Mouse (Mus musculus): Measurements from ENCODE around the gene A630023A22Rik.

The A630023A22Rik gene

GRCm38 (mm10) chr14:34102601-34103000, at the start of gene A630023A22Rik:
Gene A630023A22Rik, minus strand, starts transcription at chr14:34102754.
- in situ Hi-C loops (cut with MboI; ENCODE audit: unreplicated experiment in 2 of 2) = loop anchor here in 1 of 2 experiments (5.0 kb wide), 1 partner anchor 295 kb away; no protein-coding TSS in a partner anchor

- in situ Hi-C loops (cut with MboI; ENCODE audit: unreplicated experiment in 2 of 2) = no loop called here
These were observed 49.8 kb upstream of the A630023A22Rik start, which contains the start of gene Npy4r for GRCm38 (mm10) chr14:34152342-34152741. Gene Npy4r, minus strand, starts transcription at chr14:34152489.

GRCm38 (mm10) chr14:34142915-34143314, 40.4 kb upstream of the A630023A22Rik start:
- in situ Hi-C loops (cut with MboI; ENCODE audit: unreplicated experiment in 2 of 2) = no loop called here

DNA sequence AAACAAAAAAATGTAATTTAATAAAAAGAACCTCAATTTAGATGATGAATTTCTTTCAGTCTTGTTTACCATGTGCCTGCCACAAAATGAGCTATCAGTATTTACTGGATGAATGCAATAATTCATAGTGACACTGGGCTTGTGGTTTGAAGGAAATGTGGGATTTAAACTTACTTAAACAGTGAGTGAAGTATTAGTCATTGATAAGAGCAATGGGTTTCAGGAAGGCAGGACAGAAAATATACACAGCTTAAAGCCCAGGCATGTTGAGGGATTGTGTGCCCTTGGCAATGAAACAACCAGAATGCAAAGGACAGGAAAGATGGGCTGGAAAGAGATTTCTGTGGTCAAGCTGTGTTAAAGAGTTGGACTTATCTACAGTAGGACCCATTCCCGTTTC, 39.8 kb upstream of the A630023A22Rik start:
- in situ Hi-C loops (cut with MboI; ENCODE audit: unreplicated experiment in 2 of 2) = no loop called here

DNA sequence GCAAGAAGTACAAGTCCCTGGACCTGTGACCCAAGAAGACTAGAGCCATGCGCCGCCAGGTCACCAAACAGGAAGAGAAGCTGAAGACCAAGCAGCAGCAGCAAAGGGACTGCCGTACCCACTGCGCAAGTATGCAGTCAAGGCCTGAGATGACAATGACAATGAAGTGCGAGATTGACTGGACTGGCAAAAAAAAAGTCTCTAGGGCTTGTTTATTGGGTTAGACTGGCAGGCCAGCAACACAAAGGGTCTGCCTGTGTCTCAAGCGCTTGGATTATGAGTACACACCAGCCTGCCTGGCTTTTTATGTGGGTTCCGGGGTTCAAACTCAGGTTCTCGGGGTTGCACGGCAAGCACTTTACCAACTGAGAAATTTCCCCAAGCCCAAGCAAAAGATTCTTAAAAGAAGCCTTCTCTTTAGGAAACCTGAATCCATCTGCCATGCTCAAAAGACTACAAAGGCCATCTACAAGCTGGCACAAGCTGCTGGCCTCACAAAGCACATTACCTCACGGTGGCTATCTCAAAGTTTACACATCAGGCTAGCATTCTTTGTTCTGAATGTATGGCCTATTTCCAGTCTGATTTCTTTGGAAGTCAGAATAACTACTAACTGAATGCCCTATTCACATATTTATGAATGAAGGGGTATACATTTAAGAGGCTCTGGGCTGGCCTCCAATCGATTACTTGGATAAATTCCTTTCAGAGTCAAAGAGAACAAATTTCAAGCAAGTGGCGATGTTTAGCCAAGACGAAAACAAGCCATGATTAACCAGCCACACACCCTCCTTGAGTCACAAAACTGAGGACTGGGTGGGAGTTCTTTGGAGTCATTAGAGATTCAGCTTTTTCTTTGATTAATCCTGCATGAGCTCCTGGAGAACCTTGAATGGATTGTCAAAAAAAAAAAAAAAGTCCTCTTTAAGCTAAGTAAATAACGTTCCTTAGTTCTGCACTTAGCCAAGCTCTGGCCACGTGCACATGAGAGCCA, 37.4 kb upstream of the A630023A22Rik start:
- in situ Hi-C loops (cut with MboI; ENCODE audit: unreplicated experiment in 2 of 2) = no loop called here

GRCm38 (mm10) chr14:34135391-34135790, 32.8 kb upstream of the A630023A22Rik start:
- in situ Hi-C loops (cut with MboI; ENCODE audit: unreplicated experiment in 2 of 2) = no loop called here

DNA sequence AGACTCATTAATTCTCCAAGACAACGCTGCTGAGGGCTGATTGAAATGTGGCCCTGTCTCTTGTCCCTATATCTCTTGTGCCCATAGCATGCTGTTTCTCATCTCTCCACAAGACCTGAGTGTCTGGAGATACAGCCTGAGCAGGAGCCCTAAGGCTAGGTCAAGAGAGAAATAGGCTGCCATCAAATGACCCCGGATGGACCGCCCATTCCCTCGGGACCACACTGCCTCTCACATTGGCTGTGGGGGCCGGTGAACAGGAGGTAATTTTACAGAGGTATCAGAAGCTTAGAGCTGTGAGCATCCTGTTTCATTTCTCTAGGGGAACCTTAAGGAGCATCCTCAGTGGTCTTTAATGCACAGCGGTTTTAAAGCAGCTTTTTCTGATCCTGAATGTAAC, 28.7 kb upstream of the A630023A22Rik start:
- in situ Hi-C loops (cut with MboI; ENCODE audit: unreplicated experiment in 2 of 2) = no loop called here

DNA sequence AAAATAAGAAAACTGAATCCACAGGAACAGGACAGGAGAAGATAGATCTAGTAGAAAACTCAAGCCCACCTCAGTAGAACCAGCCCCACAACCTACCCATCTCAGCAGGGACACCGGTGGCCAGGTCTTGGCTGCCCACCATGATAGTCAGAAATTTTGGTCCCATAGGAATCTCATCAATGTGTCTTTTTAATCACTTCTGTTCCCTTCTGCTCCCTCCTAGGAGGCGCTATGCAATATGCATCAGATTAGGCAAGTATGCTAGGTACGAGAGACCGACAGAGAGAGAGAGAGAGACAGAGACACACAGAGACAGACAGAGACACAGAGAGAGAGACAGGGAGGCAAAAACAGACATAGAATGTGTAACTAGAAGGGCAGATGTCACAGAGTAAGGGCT, 19.1 kb upstream of the A630023A22Rik start:
- in situ Hi-C loops (cut with MboI; ENCODE audit: unreplicated experiment in 2 of 2) = no loop called here

GRCm38 (mm10) chr14:34120923-34121351, 18.4 kb upstream of the A630023A22Rik start:
- in situ Hi-C loops (cut with MboI; ENCODE audit: unreplicated experiment in 2 of 2) = no loop called here

GRCm38 (mm10) chr14:34120016-34120910, 17.7 kb upstream of the A630023A22Rik start:
- in situ Hi-C loops (cut with MboI; ENCODE audit: unreplicated experiment in 2 of 2) = no loop called here

GRCm38 (mm10) chr14:34119046-34119723, 16.6 kb upstream of the A630023A22Rik start:
- in situ Hi-C loops (cut with MboI; ENCODE audit: unreplicated experiment in 2 of 2) = no loop called here

- in situ Hi-C loops (cut with MboI; ENCODE audit: unreplicated experiment in 2 of 2) = no loop called here
These were observed 11.8 kb upstream of the A630023A22Rik start for GRCm38 (mm10) chr14:34114311-34114710.

- in situ Hi-C loops (cut with MboI; ENCODE audit: unreplicated experiment in 2 of 2) = loop anchor here in 1 of 2 experiments (5.0 kb wide), 1 partner anchor 295 kb away; no protein-coding TSS in a partner anchor
These were observed 5.0 kb upstream of the A630023A22Rik start for GRCm38 (mm10) chr14:34107594-34107993.

DNA sequence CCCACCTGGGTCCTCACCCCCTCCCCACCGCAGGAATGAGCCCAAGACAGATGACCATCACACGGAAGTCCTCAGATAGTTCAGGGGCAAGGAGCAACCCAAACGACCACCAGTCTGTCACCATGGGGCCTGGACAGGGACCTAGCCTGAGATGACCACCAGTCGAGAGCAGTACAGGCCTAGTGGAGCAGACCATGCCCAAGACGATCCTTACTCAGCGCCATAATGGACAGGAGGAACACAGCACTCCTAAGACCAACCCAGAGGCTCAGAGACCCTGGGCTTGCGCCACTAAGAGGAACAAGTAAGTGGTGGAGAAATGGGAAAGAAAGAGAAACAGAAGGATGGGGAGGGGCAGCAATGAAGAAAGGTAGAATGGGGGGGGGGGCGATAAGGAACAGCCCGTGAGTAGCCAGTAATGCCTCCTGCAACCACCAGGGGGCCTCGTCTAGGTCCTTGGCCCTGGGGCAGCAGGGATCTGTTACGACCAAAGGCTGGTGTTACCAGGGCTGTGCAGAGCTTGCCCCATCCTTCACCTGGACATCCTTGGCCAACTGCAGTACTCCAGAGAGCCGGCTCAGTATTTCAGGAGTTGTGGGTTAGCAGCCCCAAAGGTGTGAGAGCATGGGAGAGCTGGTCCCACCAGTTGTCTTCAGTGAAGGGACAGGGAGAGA, 4.0 kb upstream of the A630023A22Rik start:
- in situ Hi-C loops (cut with MboI; ENCODE audit: unreplicated experiment in 2 of 2) = loop anchor here in 1 of 2 experiments (5.0 kb wide), 1 partner anchor 296 kb away; no protein-coding TSS in a partner anchor

- in situ Hi-C loops (cut with MboI; ENCODE audit: unreplicated experiment in 2 of 2) = loop anchor here (5.0 kb wide), 2 partner anchors 292 to 297 kb away; no protein-coding TSS in a partner anchor
These were observed 2.3 kb upstream of the A630023A22Rik start for GRCm38 (mm10) chr14:34104892-34105291.

GRCm38 (mm10) chr14:34103855-34104254, 1.3 kb upstream of the A630023A22Rik start:
- in situ Hi-C loops (cut with MboI; ENCODE audit: unreplicated experiment in 2 of 2) = loop anchor here in 1 of 2 experiments (5.0 kb wide), 1 partner anchor 293 kb away; no protein-coding TSS in a partner anchor

- in situ Hi-C loops (cut with MboI; ENCODE audit: unreplicated experiment in 2 of 2) = no loop called here
These were observed 6.4 kb downstream of the A630023A22Rik start for GRCm38 (mm10) chr14:34096161-34096560.

DNA sequence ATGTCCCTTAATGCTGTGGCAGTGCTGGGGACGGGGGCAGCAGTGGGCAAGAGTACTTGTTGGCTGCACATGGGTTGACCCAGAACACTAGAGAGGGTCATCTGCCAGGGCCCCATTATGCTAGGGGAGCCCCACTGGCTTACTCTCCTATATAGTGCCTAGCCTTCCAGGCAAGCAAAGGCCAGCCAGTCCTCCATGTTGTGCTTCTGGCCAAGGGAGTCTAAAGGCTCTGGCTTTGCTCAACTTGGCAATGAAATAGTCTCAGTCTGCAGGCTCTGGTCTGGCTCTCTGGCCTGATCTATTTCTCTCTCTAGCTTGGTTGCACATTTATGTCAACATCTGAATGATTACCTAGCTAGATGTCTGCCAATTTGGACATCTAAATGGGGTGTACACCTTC, 9.7 kb downstream of the A630023A22Rik start:
- in situ Hi-C loops (cut with MboI; ENCODE audit: unreplicated experiment in 2 of 2) = no loop called here

DNA sequence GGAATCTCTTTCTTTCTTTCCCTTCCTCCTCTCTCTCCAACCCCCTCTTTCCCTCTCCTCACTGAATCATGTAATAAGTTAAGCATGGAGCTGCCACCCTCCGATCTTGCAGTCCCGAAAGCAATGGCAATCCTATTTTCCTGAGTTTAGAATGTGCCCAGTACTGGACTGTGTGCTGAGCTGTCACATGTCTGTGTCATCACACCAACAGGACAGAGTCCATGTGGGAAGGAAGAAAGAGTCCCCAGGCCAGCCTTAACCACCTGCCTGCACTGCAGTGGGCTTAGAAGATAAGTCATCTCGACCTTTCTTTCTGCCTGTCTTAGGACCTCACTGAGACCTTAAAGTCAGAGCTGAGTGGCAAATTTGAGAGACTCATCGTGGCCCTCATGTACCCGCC, 11.1 kb downstream of the A630023A22Rik start:
- in situ Hi-C loops (cut with MboI; ENCODE audit: unreplicated experiment in 2 of 2) = no loop called here
